Mouse (Mus musculus) hindbrain, embryonic 16.5 days (tissue): Measurements from ENCODE around the gene Mlph. TPM values are rescaled to one million over a fixed set of nuclear protein-coding genes. Genes with fewer than 3 reads are reported as not detected.

Source experiments
- ATAC-seq: fragments of 200-750 bp; cut with Nextera tagmentation; 2 replicates; pipeline ENCODE4 v1.8.0; 2017; ENCODE audit warnings: moderate TSS enrichment, moderate library complexity
- H3K27ac ChIP-seq: fragments of 300-500 bp; sonication (generic); 2 replicates; pipeline ENCODE4 v1.5.1; 2014; ENCODE audit warnings: low read depth, mild to moderate bottlenecking, control low read depth, low read length, moderate library complexity
- H3K27me3 ChIP-seq: fragments of 300-500 bp; sonication (generic); replicated peaks from 2 replicates; pipeline ENCODE4 v1.6.1; 2014; ENCODE audit warnings: low read length; ENCODE audit not compliant: control insufficient read depth, insufficient read depth
- H3K36me3 ChIP-seq: fragments of 300-500 bp; sonication (generic); 2 replicates; pipeline ENCODE4 v1.6.1; 2014; ENCODE audit warnings: mild to moderate bottlenecking, low read length, moderate library complexity, mixed read lengths; ENCODE audit not compliant: control insufficient read depth, insufficient read depth
- H3K4me1 ChIP-seq: fragments of 300-500 bp; sonication (generic); 2 replicates; pipeline ENCODE4 v1.6.1; 2014; ENCODE audit warnings: low read depth, low read length; ENCODE audit not compliant: control insufficient read depth, insufficient read depth
- H3K4me2 ChIP-seq: fragments of 300-500 bp; sonication (generic); 2 replicates; pipeline ENCODE4 v1.6.1; 2014; ENCODE audit warnings: mild to moderate bottlenecking, low read length, control low read depth, moderate library complexity
- H3K4me3 ChIP-seq: fragments of 300-500 bp; sonication (generic); 2 replicates; pipeline ENCODE4 v1.5.1; 2014; ENCODE audit warnings: mild to moderate bottlenecking, low read length, control low read depth, moderate library complexity
- H3K9ac ChIP-seq: fragments of 300-500 bp; sonication (generic); 2 replicates; pipeline ENCODE4 v1.6.1; 2014; ENCODE audit warnings: low read depth, mild to moderate bottlenecking, control low read depth, low read length, moderate library complexity
- H3K9me3 ChIP-seq: fragments of 300-500 bp; sonication (generic); 2 replicates; pipeline ENCODE4 v1.6.1; 2014; ENCODE audit warnings: mild to moderate bottlenecking, low read length, moderate library complexity; ENCODE audit not compliant: control insufficient read depth
- WGBS: fragments of 180-500 bp; shearing (Covaris S2); extraction: QIAGEN DNeasy Blood & Tissue Kit; methylation state at CpG from one replicate; pipeline ENCODE4 v1.1.7; 2014; 5-methylcytosine and 5-hydroxymethylcytosine counted together
- polyA plus RNA-seq: library from polyadenylated mRNA; unstranded; fragments of >200 nt; fragmentation: Nextera tagmentation; extraction: Ambion mirVana; gene quantifications from 2 replicates; pipeline ENCODE4 v1.2.1, GENCODE M21; 2015

The Mlph gene
- polyA plus RNA-seq, 1 experiment from 2014 or later = 0.18 TPM

- peaks cover 3% of the 10 kb centered on the region for H3K27me3 ChIP-seq
- no peak overlapping the region for H3K27ac ChIP-seq
- no peaks in the 10 kb centered on the region for H3K36me3 ChIP-seq
- no peak overlapping the region for H3K4me2 ChIP-seq
- H3K9me3 ChIP-seq = no peaks in the 10 kb centered on the region
- ATAC-seq = no peak
- whole genome bisulfite sequencing = 58% methylated on average over 15 of the region's 15 CpGs
- H3K4me3 ChIP-seq = no peak overlapping the region
- H3K4me1 ChIP-seq = peaks cover 7% of the 10 kb centered on the region
- no peak overlapping the region for H3K9ac ChIP-seq
Observed at GRCm38 (mm10) chr1:90927308-90927707, 12.4 kb downstream of the Mlph start.

GRCm38 (mm10) chr1:90927929-90928574 is 13.2 kb downstream of the Mlph start:
- H3K4me2 ChIP-seq = peak overlapping the region; percentile 61
- no peaks in the 10 kb centered on the region for H3K36me3 ChIP-seq
- peak overlapping the region; percentile 30 for H3K4me3 ChIP-seq
- H3K27me3 ChIP-seq = peaks cover 3% of the 10 kb centered on the region
- peak overlapping the region; percentile 55 for H3K9ac ChIP-seq
- H3K27ac ChIP-seq = no peak overlapping the region
- H3K4me1 ChIP-seq = peaks cover 7% of the 10 kb centered on the region
- H3K9me3 ChIP-seq = no peaks in the 10 kb centered on the region
- WGBS = under 1% methylated on average over 23 of the region's 23 CpGs
- peak; percentile 60 for ATAC-seq

- peak; percentile 82 for ATAC-seq
- Histone ChIP-seq H3K4me1 (peaks cover 7% of the 10 kb centered on the region), H3K27ac (no peak overlapping the region), H3K27me3 (peaks cover 3% of the 10 kb centered on the region), H3K4me3 (peak overlapping the region; percentile 30), H3K9ac (peak overlapping the region; percentile 45; the same call in 1 of the 2 replicates), H3K4me2 (peak overlapping the region; percentile 61), H3K9me3 (no peaks in the 10 kb centered on the region), H3K36me3 (no peaks in the 10 kb centered on the region)
- 5% methylated on average over 6 of the region's 6 CpGs for WGBS
Observed at GRCm38 (mm10) chr1:90928575-90928934, 13.7 kb downstream of the Mlph start.

GRCm38 (mm10) chr1:90933001-90933400 is 18.1 kb downstream of the Mlph start:
- H3K27ac ChIP-seq = no peak overlapping the region
- H3K4me1 ChIP-seq = peaks cover 4% of the 10 kb centered on the region
- ATAC-seq = peak; percentile 50; the same call in 1 of the 2 replicates
- no peak overlapping the region for H3K9ac ChIP-seq
- H3K4me3 ChIP-seq = no peak overlapping the region
- peaks cover 1% of the 10 kb centered on the region for H3K27me3 ChIP-seq
- H3K4me2 ChIP-seq = no peak overlapping the region
- H3K36me3 ChIP-seq = no peaks in the 10 kb centered on the region
- WGBS = 77% methylated on average over 5 of the region's 5 CpGs
- H3K9me3 ChIP-seq = no peaks in the 10 kb centered on the region

- Histone ChIP-seq H3K9ac (no peak overlapping the region), H3K4me2 (no peak overlapping the region), H3K27ac (no peak overlapping the region), H3K4me3 (no peak overlapping the region), H3K27me3 (no peaks in the 10 kb centered on the region), H3K4me1 (no peaks in the 10 kb centered on the region), H3K9me3 (no peaks in the 10 kb centered on the region), H3K36me3 (no peaks in the 10 kb centered on the region)
- WGBS = 74% methylated on average over 9 of the region's 9 CpGs
- no peak for ATAC-seq
Observed at GRCm38 (mm10) chr1:90936990-90937389, 22.1 kb downstream of the Mlph start.

GRCm38 (mm10) chr1:90939980-90940379 is 25.1 kb downstream of the Mlph start:
- no peak for ATAC-seq

GRCm38 (mm10) chr1:90945171-90945570 is 30.3 kb downstream of the Mlph start:
- WGBS = 51% methylated on average over 10 of the region's 10 CpGs
- no peak for ATAC-seq
- Histone ChIP-seq H3K9me3 (no peaks in the 10 kb centered on the region), H3K36me3 (no peaks in the 10 kb centered on the region), H3K4me2 (no peak overlapping the region), H3K27ac (no peak overlapping the region), H3K9ac (no peak overlapping the region), H3K4me3 (no peak overlapping the region), H3K27me3 (no peaks in the 10 kb centered on the region), H3K4me1 (no peaks in the 10 kb centered on the region)

More at GRCm38 (mm10) chr1:90939980-90940379, 25.1 kb downstream of the Mlph start:
- WGBS = 83% methylated on average over 4 of the region's 4 CpGs
- no peaks in the 10 kb centered on the region for H3K9me3 ChIP-seq
- H3K4me3 ChIP-seq = no peak overlapping the region
- H3K9ac ChIP-seq = no peak overlapping the region
- no peaks in the 10 kb centered on the region for H3K4me1 ChIP-seq
- H3K4me2 ChIP-seq = no peak overlapping the region
- no peak overlapping the region for H3K27ac ChIP-seq
- H3K36me3 ChIP-seq = no peaks in the 10 kb centered on the region
- no peaks in the 10 kb centered on the region for H3K27me3 ChIP-seq

GRCm38 (mm10) chr1:90947252-90947651 is 32.4 kb downstream of the Mlph start:
- Histone ChIP-seq H3K4me2 (no peak overlapping the region), H3K36me3 (no peaks in the 10 kb centered on the region), H3K9ac (no peak overlapping the region)

GRCm38 (mm10) chr1:90949309-90949708 is 34.4 kb downstream of the Mlph start:
- WGBS = 79% methylated on average over 9 of the region's 9 CpGs
- H3K4me2 ChIP-seq = no peak overlapping the region
- H3K27me3 ChIP-seq = no peaks in the 10 kb centered on the region; the same call in 1 of the 2 replicates
- H3K27ac ChIP-seq = no peak overlapping the region
- ATAC-seq = no peak
- no peaks in the 10 kb centered on the region for H3K36me3 ChIP-seq
- peaks cover 7% of the 10 kb centered on the region for H3K4me1 ChIP-seq
- H3K4me3 ChIP-seq = no peak overlapping the region
- no peaks in the 10 kb centered on the region for H3K9me3 ChIP-seq
- H3K9ac ChIP-seq = no peak overlapping the region

More at GRCm38 (mm10) chr1:90947252-90947651, 32.4 kb downstream of the Mlph start:
- Histone ChIP-seq H3K4me1 (no peaks in the 10 kb centered on the region), H3K4me3 (no peak overlapping the region), H3K27ac (no peak overlapping the region), H3K27me3 (no peaks in the 10 kb centered on the region; the same call in 1 of the 2 replicates), H3K9me3 (no peaks in the 10 kb centered on the region)
- ATAC-seq = no peak
- 73% methylated on average over 2 of the region's 2 CpGs for WGBS
